Mouse (Mus musculus): ENCODE results near the gene Slc16a4.

DNA sequence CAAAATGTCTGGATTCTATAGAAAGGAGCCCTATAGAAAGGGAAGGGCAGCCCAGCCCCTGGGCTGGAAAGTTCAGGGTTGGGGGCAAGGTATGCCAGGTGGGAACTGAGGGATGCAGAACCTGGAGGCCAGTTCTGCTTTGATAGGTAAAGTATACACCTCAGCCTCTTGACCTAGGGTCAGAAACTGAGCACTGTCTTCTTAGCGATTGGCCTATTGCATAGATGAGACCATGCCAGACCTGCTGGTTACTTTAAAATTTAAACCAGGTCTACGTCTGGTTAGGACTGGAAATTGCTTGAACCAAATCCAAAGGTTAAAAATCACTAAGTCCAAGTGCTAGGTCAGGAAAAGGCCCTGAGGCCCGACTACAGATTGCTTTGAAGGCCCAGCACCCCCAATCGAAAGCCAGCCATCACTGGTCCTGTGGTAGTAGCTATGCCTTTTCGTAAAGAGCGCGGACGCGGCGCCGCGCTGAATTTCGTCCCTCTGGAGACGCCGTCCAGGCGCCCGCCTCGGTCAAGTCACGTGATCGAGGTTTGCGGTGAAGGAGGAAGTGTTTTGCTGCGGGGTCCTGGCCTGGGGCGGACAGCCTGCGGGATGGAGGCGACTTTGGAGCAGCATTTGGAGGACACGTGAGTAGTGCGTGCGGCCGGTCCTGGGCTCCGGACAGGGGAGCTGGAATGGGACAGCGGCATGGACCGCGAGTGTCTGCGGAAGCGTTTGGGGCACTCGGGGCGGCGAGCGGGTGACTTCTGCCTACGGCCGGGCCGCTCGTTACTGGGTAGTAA lies 12.4 kb upstream of the Slc16a4 start, which contains the start of gene Lamtor5:
- TF ChIP-seq CTCF (IDR thresholded peaks at IDR 0.05; ENCODE audit: extremely low read depth, insufficient read depth, insufficient read length, insufficient replicate concordance), result no peak
- TF ChIP-seq POLR2A (IDR thresholded peaks at IDR 0.05; ENCODE audit: low read depth, low read length), result peak; percentile 32
